Mouse (Mus musculus) heart, postnatal 0 days (tissue): ENCODE measurements around the gene Dgkz. TPM values are rescaled to one million over a fixed set of nuclear protein-coding genes. Genes with fewer than 3 reads are reported as not detected.

Source experiments
- ATAC-seq: fragments of 200-750 bp; cut with Nextera tagmentation; 2 replicates; pipeline ENCODE4 v1.8.0; 2017; ENCODE audit warnings: low read depth, moderate number of reproducible peaks, moderate library complexity; ENCODE audit not compliant: insufficient read depth
- DNase-seq: peaks from one replicate; pipeline ENCODE4 v3.0.0-alpha.2; 2016; ENCODE audit warnings: low spot score
- H3K27ac ChIP-seq: fragments of 300-500 bp; sonication (generic); 2 replicates; pipeline ENCODE4 v1.5.1; 2014; ENCODE audit warnings: low read depth, mild to moderate bottlenecking
- H3K27me3 ChIP-seq: fragments of 300-500 bp; sonication (generic); 2 replicates; pipeline ENCODE4 v1.6.1; 2014; ENCODE audit warnings: low read length, mixed read lengths; ENCODE audit not compliant: control insufficient read depth, insufficient read depth
- H3K36me3 ChIP-seq: fragments of 300-500 bp; sonication (generic); replicated peaks from 2 replicates; pipeline ENCODE4 v1.6.1; 2014; ENCODE audit warnings: low read length, mixed read lengths; ENCODE audit not compliant: control insufficient read depth, insufficient read depth
- H3K4me1 ChIP-seq: fragments of 300-500 bp; sonication (generic); 2 replicates; pipeline ENCODE4 v1.6.1; 2014; ENCODE audit warnings: antibody characterized with exemption; ENCODE audit not compliant: control insufficient read depth, insufficient read depth
- H3K4me2 ChIP-seq: fragments of 300-500 bp; sonication (generic); 2 replicates; pipeline ENCODE4 v1.6.1; 2014; ENCODE audit warnings: low read depth, mild to moderate bottlenecking, low read length, moderate library complexity
- H3K4me3 ChIP-seq: fragments of 300-500 bp; sonication (generic); 2 replicates; pipeline ENCODE4 v1.5.1; 2014; ENCODE audit warnings: low read depth, low read length
- H3K9ac ChIP-seq: fragments of 300-500 bp; sonication (generic); replicated peaks from 2 replicates; pipeline ENCODE4 v1.6.1; 2014; ENCODE audit warnings: low read depth, low read length, mixed read lengths
- H3K9me3 ChIP-seq: fragments of 300-500 bp; sonication (generic); replicated peaks from 2 replicates; pipeline ENCODE4 v1.6.1; 2016; ENCODE audit warnings: low read length; ENCODE audit not compliant: control insufficient read depth
- CTCF ChIP-seq: IDR thresholded peaks from 2 replicates; pipeline ENCODE4 v1.5.1; 2016; ENCODE audit warnings: antibody characterized with exemption, control low read depth, low read depth
- EP300 ChIP-seq: IDR thresholded peaks from 2 replicates; pipeline ENCODE4 v1.6.1; 2016; ENCODE audit warnings: antibody characterized with exemption, low read depth
- WGBS: fragments of 180-500 bp; shearing (Covaris S2); extraction: QIAGEN DNeasy Blood & Tissue Kit; methylation state at CpG from one replicate; pipeline ENCODE4 v1.1.7; 2014; 5-methylcytosine and 5-hydroxymethylcytosine counted together
- polyA plus RNA-seq: library from polyadenylated mRNA; unstranded; fragments of >200 nt; fragmentation: Nextera tagmentation; extraction: Ambion mirVana; gene quantifications from 2 replicates; pipeline ENCODE4 v1.2.1, GENCODE M21; 2015
- total RNA-seq: library from RNA; depleted of rRNA; stranded (reverse); fragments of >200 nt; gene quantifications from 2 replicates; pipeline ENCODE4 v1.2.3, GENCODE M21; 2014; ENCODE audit warnings: low replicate concordance

The Dgkz gene
- total and polyA plus RNA-seq, 2 experiments from 2014 or later, result 26.2 to 77.9 TPM

DNA sequence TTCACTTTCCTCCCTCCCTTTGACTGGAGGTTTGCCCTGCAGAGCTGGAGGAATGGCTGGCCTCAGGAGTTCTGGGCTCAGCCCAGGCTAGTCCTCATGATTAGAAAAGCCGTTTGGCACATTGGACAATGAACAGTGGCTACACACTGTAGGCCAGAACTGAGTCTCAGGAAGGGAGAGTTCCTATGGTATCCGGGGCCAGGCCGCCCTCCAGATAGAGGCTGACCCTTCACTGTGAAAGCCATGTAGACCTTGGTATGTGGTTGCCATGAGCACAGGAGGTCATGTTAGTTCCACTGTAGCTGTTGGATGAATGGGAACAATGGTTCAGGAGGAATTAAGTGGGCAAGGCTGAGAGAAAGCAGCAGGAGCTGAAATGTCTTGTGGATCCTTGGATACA, 17.7 kb upstream of the Dgkz start:
- no peaks in the 10 kb centered on the region for H3K27me3 ChIP-seq
- DNase-seq (no peak), ATAC-seq (no peak)
- H3K4me2 ChIP-seq, result no peak overlapping the region
- H3K9me3 ChIP-seq, result no peaks in the 10 kb centered on the region
- H3K9ac ChIP-seq, result no peak overlapping the region
- no peak overlapping the region for H3K4me3 ChIP-seq
- H3K27ac ChIP-seq, result no peak overlapping the region
- no peaks in the 10 kb centered on the region for H3K4me1 ChIP-seq
- H3K36me3 ChIP-seq, result 0 out of 2 replicates have a peak, but pooled peaks cover 3% of the 10 kb centered on the region
- WGBS, result 68% methylated on average over 3 of the region's 3 CpGs
- TF ChIP-seq CTCF (no peak), EP300 (no peak)

DNA sequence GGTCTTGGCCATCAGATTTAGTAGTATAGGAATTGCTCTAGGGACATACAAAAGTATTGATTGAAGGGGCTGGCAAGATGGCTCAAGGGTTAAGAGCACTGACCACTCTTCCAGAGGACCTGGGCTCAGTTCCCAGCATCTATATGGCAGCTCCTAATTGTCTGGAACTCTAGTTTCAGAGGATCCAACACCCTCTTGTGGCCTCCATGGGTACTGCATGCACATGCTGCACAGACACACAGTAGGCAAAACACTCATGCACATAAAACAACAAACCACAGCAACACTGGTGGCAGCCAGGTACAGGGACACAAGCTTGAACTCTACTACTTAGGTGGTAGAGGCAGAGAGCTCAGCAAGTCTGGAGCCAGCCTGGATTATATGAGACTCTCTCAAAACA, 14.1 kb upstream of the Dgkz start:
- DNase-seq, result no peak
- Histone ChIP-seq H3K36me3 (0 out of 2 replicates have a peak, but pooled peaks cover 3% of the 10 kb centered on the region), H3K9ac (no peak overlapping the region), H3K4me2 (no peak overlapping the region), H3K9me3 (no peaks in the 10 kb centered on the region), H3K4me3 (no peak overlapping the region), H3K27me3 (no peaks in the 10 kb centered on the region), H3K27ac (no peak overlapping the region), H3K4me1 (peaks cover 4% of the 10 kb centered on the region; the same call in 1 of the 2 replicates)
- TF ChIP-seq CTCF (peak; percentile 15; the same call in 1 of the 2 replicates), EP300 (no peak)
- ATAC-seq, result no peak

GRCm38 (mm10) chr2:91987542-91987941, 11.9 kb upstream of the Dgkz start:
- peak; percentile 60 for DNase-seq
- no peak overlapping the region for H3K4me3 ChIP-seq
- H3K27me3 ChIP-seq, result no peaks in the 10 kb centered on the region
- ATAC-seq, result no peak; the same call in 1 of the 2 replicates
- 1% methylated on average over 3 of the region's 3 CpGs for WGBS
- H3K36me3 ChIP-seq, result 0 out of 2 replicates have a peak, but pooled peaks cover 3% of the 10 kb centered on the region
- H3K4me2 ChIP-seq, result no peak overlapping the region
- TF ChIP-seq CTCF, result peak; percentile 94
- TF ChIP-seq EP300, result no peak
- peaks cover 10% of the 10 kb centered on the region for H3K4me1 ChIP-seq
- H3K9me3 ChIP-seq, result no peaks in the 10 kb centered on the region
- H3K9ac ChIP-seq, result no peak overlapping the region
- H3K27ac ChIP-seq, result no peak overlapping the region

DNA sequence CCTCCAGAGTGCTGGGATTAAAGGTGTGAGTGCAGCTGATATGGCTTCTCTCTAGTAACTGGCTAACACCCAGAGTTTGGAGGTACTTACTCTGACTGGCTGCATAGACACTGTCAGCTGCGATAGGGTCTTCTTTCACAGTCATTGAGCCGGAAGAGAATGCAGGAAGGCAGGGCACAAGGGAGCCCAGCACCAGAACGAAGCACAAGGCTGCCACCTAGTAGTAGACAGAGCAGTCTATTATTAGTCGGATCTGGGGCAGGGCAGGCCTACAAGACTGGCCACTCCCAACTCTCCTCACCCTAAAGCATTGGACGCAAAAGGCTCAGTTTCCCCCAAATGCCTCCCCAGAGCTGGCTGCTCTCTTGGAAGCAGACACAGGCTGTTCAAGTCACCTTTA, 10.4 kb upstream of the Dgkz start:
- Histone ChIP-seq H3K36me3 (0 out of 2 replicates have a peak, but pooled peaks cover 3% of the 10 kb centered on the region), H3K27ac (no peak overlapping the region; the same call in 1 of the 2 replicates), H3K9me3 (no peaks in the 10 kb centered on the region), H3K9ac (no peak overlapping the region), H3K4me3 (no peak overlapping the region), H3K4me2 (no peak overlapping the region), H3K4me1 (peaks cover 10% of the 10 kb centered on the region), H3K27me3 (no peaks in the 10 kb centered on the region)
- ATAC-seq (peak; percentile 34; the same call in 1 of the 2 replicates), DNase-seq (no peak)
- 13% methylated on average over 5 of the region's 5 CpGs for WGBS
- TF ChIP-seq EP300 (no peak), CTCF (peak; percentile 48)

- WGBS, result 47% methylated on average over 9 of the region's 9 CpGs
- DNase-seq (no peak), ATAC-seq (no peak; the same call in 1 of the 2 replicates)
- Histone ChIP-seq H3K27ac (peak overlapping the region; percentile 78), H3K4me2 (peak overlapping the region; percentile 55), H3K4me1 (peaks cover 10% of the 10 kb centered on the region), H3K9ac (no peak overlapping the region), H3K4me3 (no peak overlapping the region), H3K36me3 (no peaks in the 10 kb centered on the region), H3K9me3 (no peaks in the 10 kb centered on the region), H3K27me3 (no peaks in the 10 kb centered on the region)
- TF ChIP-seq EP300 (no peak), CTCF (no peak)
These were observed 9.4 kb upstream of the Dgkz start for GRCm38 (mm10) chr2:91984906-91985525.

GRCm38 (mm10) chr2:91984439-91984838, 8.8 kb upstream of the Dgkz start:
- Histone ChIP-seq H3K27me3 (no peaks in the 10 kb centered on the region), H3K4me1 (peaks cover 10% of the 10 kb centered on the region), H3K36me3 (no peaks in the 10 kb centered on the region), H3K4me3 (no peak overlapping the region), H3K4me2 (peak overlapping the region; percentile 55), H3K27ac (peak overlapping the region; percentile 78), H3K9me3 (no peaks in the 10 kb centered on the region), H3K9ac (0 out of 2 replicates have a peak overlapping the region, but pooled peaks have one; percentile 39)
- no peak for TF ChIP-seq CTCF
- 0 out of 2 replicates have a peak, but pooled peaks have one; percentile 43 for TF ChIP-seq EP300
- peak; percentile 93 for ATAC-seq
- WGBS, result 5% methylated on average over 9 of the region's 13 CpGs
- peak; percentile 92 for DNase-seq
